Mouse (Mus musculus) lung, postnatal 0 days (tissue): ENCODE measurements at regions not wholly inside any gene's neighbourhood (a gene's known extent, or its start where the extent isn't known, plus 50 kb on each side); places are given as distances from the start of the nearest gene placed in this dataset.

Experiments
- CTCF ChIP-seq: IDR thresholded peaks from 2 replicates; pipeline ENCODE4 v1.5.1; 2016; ENCODE audit warnings: antibody characterized with exemption, mild to moderate bottlenecking
- EP300 ChIP-seq: IDR thresholded peaks from 2 replicates; pipeline ENCODE4 v1.6.1; 2016; ENCODE audit warnings: antibody characterized with exemption, mild to moderate bottlenecking, control low read depth

DNA sequence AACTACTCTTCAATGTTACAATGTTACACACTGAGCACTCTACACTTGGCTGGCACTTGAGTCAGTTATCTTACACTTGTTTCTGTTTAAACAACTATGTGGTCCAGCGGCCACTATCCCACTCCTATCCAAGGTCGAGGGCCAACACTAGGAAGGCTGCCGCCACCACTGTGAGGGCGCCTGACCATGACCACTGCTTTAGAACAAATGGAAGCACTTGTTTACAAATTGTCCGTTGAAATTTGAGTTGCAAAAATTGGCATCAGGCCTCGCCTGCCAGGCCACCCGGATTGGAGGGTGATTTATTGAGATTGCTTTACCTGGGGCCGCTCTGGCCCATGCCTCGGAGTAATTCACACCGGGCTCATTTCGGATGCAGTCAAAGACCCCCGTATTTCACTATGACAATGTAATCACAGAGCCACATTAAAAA lies 83.5 kb upstream of the A530016L24Rik start:
- TF ChIP-seq CTCF (no peak), EP300 (no peak)
